Mouse (Mus musculus) ES-Bruce4 (cell line): Measurements from ENCODE around the gene Pnrc1.

Experiments used
- CTCF ChIP-seq: IDR thresholded peaks from one replicate; pipeline ENCODE4 v1.8.1; 2011; ENCODE audit warnings: low read depth, low read length
- EP300 ChIP-seq: IDR thresholded peaks from 2 replicates; pipeline ENCODE4 v1.6.1; 2011; ENCODE audit warnings: low read depth, low read length; ENCODE audit not compliant: insufficient read depth
- POLR2A ChIP-seq: IDR thresholded peaks from one replicate; pipeline ENCODE4 v1.8.1; 2011; ENCODE audit warnings: low read length; ENCODE audit not compliant: insufficient read depth

DNA sequence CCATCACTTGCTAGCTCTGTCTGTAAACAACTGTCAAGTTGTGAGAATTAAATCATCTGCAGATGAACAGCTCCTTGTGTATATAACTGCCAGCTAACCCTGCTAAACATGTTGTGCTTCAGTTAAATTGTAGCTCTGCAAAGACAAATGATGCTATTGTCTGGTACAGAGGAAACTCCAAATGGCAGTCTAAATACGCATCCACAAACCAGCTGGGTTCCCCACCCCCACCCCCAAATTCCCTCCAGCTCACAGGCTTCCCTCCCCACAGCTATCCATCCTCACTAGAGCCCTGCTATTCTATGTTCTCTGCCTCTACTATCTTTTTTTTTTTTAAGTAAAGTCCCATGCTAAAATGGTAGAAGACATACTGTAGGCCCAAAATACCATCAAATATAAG is 68.1 kb downstream of the Pnrc1 start:
- TF ChIP-seq CTCF (no peak), POLR2A (no peak), EP300 (no peak)
